Mouse (Mus musculus): ENCODE results near the gene Gm732. TPM values are rescaled to one million over a fixed set of nuclear protein-coding genes. Genes with fewer than 3 reads are reported as not detected.

Gm732 gene
- not detected in 2 replicates for polyA plus RNA-seq (2015; fragmentation: Nextera tagmentation; extraction: Ambion mirVana)

GRCm38 (mm10) chrX:107948365-107948764, at the start of gene Gm732:
TSS of gene Gm732 (minus strand) at chrX:107948465.
- H3K27ac ChIP-seq (replicated peaks): no peak within 1 kb of the TSS
- H3K4me2 ChIP-seq: no peak within 1 kb of the TSS
- ATAC-seq (ENCODE audit: low FRiP score): no peak
- no peak within 1 kb of the TSS for H3K9ac ChIP-seq (replicated peaks)
- 89% methylated on average over 1 of the region's 1 CpGs for WGBS
- H3K4me3 ChIP-seq (replicated peaks): no peak within 1 kb of the TSS
- no peaks in the 10 kb centered on the region for H3K27me3 ChIP-seq (replicated peaks)
- no peaks in the 10 kb centered on the region for H3K9me3 ChIP-seq (replicated peaks)
- no peaks in the 10 kb centered on the region for H3K4me1 ChIP-seq
- H3K36me3 ChIP-seq: no peaks in the 10 kb centered on the region

Other genes with a start within 250 kb of the Gm732 start
- not detected in 2 replicates for gene Tent5d, start 155.9 kb downstream of the Gm732 start, polyA plus RNA-seq (2015; fragmentation: Nextera tagmentation; extraction: Ambion mirVana)
- 20.0 and 20.7 TPM in 2 replicates for gene 2610002M06Rik, start 132.1 kb downstream of the Gm732 start, polyA plus RNA-seq (2015; fragmentation: Nextera tagmentation; extraction: Ambion mirVana)